Mouse (Mus musculus) testis, postnatal 14 days (tissue): ENCODE measurements at regions not wholly inside any gene's neighbourhood (a gene's known extent, or its start where the extent isn't known, plus 50 kb on each side); places are given as distances from the start of the nearest gene placed in this dataset.

ENCODE experiments used
- DNase-seq: peaks from one replicate; pipeline ENCODE4 v3.0.0; 2021; ENCODE audit warnings: low spot score

DNA sequence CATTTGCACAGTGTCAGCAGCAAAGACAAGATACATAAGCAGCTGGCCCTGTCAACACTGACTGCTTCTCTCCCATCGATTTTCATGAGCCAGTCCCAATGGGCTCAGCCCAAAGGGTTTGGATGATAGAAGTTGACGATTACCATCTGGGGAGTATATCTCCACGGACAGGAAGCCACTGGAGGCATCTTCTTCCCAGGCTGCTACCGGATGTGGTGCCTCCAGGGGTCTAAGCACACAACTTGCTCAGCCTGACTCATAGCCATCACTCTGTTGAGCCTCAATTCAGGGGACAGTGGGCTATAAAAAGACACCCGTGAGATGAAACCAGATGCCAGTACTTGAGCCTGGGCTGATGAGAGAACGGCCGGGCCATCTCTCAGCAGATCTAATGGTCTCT is 71.1 kb upstream of the Hif1a start:
- DNase-seq: no peak

DNA sequence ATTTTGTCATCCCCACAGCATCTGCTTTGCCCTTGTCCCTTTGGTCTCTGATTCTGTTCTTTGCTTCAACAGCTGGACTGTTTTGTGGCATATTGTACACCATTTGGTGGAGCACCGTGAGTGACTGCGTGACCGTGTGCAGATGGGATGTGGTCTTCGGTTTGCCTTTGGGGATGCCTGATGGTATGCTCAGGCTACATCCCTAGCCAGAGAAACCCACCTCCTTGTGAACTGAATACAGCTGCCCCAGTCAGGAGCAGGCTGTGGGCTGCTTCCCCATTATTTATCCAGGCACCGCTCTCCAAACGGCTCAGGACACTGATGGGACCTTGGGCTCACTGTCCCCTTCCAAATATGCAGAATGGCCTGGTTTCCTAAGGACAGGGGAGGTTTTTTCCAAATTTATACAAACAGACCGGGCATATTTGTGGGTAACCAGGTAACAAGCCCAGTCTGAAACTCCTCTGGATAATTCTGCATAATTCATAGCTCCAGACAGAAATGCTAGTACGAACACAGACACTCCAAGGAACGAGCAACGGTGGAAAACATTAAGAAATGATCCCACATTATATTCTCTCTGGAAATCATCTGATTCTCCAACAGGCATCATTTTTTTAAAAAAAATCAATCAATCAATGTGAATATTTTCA is 70.5 kb upstream of the Hif1a start:
- no peak for DNase-seq

DNA sequence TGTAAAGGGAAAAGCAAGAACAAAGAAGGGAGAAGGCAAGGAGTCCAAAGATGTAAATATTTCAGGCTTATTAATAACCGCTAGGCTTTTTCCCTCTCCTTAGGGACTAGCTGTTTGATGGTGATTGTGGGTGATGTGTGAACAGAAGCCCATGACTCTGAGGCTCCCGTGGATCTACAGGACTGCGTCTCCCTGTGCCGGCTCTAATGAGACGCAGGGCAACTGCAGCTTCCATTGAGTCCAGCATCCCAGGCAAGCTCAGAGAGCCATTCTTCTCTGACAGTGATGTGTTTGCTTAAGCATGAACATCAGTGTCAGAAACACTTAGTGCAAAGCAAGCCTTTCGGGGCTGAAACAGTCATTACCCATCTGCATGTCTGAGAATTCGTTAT is 70.0 kb upstream of the Hif1a start:
- DNase-seq: no peak

DNA sequence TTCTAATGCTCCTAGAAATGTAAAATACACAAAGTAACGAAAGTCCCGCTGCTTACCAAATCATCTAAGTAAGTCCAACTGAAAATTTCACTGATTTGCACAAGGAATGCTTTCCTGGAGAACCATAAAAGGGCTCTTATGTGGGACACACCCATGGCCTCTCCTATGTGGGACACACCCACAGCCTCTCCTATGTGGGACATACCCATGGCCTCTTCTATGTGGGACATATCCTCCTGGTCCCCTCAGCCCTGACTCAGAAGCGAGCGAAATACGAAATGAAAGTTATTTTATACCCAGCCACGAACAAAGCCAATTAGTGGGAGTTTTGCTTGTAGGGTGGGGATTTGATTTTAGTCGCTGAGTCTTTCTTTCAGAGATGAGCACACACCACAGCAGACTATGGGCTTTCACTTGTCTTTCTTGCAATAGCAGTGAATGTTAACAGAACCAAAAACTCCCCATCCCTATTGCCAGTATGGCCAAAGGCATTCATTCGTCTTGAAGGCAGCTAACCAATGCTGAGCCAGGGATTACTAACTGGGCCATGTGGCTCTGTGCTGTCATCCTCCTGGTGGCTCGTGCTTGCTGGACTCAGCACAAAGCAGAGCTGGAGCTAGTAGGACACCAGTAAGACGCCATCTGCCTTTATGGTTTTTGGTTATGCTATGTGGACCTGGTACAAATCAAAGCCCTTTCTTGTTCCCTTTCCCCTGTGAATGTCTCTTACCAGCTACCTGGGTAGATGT is 69.4 kb upstream of the Hif1a start:
- no peak for DNase-seq

DNA sequence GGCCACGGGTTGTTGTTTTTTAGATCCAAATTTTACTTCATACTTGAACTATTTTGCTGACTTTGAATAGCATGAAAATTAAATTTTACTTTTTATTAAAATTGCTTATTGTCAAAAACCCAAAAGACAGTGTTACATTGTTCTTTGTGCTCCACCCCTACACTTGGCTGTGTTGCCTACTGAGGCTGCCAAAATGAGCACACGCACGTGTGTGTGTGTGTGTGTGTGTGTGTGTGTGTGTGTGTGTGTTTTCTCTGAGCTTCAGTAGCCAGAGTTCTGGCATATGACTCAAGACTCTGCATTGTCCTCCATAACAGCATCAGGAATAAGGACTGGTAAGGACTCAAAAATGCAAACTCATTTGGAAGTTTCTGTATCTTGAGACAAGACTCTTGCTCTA is 68.4 kb upstream of the Hif1a start:
- DNase-seq: no peak

DNA sequence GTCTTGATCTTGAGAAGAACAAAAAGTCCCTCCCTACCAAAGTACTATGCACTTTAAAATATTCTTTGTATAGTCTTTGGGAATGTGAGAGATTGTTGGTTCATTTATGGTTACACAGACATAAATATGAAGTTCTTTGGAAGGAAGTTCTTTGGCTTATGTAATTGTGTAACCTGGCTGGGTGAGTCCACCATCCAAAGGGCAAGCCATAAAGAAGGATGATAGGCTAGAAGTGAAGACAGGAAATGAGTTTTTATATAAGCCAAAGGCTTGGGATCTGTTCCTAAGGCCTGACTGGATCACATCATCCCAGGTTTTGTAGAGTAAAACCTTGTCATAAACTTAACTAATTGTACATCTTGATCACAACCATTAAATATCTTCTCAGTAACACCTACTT is 65.0 kb upstream of the Hif1a start:
- DNase-seq: no peak

DNA sequence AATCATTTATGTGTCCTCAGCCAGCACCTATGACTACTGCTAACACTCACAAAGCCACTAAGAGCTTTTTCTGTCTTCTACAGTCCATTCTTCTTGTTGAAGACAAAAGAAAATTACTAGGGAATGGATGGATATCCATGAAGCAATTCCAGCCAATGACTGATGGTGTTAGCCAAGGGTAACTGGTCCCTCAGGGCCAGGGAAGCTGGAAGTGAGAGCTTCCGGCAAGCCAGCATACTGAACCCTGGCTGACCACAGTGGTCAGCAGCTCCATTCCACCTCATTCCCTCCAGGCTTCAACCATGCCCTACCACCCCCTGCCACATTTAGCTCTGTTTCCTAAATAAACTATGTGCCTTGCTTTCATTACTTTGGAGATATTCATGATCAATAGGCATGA is 64.1 kb upstream of the Hif1a start:
- DNase-seq: no peak

DNA sequence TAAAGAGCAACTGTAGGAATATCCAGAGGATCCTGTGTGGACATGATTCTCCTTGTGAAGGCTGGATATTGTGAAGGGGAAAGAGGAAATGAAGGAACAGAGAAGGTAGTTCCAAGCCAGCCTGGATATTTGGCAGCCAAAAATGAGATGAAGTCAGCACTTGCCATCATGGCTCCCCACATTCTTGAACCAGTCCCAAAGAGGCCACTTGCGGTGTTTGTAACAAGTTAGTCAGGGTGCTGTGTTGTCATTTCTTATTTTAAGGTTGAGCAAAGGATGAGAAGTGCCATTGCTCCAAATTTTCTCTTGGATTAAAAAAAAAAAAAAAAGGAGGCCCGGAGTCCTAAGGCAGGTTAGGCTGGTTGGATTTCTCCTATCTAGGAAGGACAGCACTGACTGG is 63.3 kb upstream of the Hif1a start:
- no peak for DNase-seq

DNA sequence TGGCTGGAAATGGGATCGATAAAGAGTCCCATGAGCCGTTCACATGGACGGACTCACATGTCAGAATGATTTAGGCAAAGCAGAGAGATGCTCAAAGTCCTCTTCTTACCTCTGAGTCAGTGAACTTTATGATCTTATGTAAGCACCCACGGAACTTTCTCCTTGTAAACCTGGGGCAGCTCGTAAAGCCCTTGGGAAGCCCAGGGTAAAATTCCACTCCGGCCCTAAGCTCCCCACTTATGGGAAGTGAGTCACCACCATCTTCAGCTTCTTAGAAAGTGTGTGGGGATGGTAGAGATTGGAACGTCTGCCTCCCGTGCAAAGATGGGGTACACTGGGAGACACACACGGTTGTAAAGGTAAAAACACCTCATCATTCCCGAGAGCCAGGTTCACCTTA is 62.8 kb upstream of the Hif1a start:
- DNase-seq: no peak

DNA sequence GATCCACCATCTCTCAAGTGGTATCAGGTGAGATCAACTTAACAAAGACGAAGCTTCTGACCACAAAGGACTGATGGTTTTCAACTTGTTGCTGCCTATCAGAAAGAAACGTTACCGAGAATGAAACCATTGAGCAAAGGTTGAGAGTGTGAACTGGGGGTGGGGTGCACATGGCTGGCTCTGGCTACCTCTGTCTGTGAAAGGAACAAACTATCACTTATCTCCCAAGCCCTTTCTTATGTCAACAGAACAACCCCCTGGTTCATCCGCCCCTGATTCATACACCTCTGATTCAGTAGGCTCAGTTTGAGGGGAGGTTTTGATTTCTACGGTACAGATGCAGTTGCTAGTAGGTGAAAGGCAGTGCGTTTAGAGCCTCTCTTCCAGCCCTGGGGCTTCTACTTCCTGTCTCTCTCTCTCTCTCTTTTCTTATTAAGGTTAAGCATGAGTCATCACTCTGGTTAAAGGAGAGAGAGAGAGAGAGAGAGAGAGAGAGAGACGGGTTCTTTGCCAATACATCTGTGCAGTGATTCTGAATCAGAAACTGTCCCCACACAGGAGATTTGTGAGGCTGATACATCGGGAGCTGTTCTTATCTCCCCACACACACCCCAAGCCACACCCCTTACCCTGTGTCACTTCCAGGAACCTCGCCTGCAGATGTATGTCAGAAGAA is 59.0 kb upstream of the Hif1a start:
- no peak for DNase-seq

DNA sequence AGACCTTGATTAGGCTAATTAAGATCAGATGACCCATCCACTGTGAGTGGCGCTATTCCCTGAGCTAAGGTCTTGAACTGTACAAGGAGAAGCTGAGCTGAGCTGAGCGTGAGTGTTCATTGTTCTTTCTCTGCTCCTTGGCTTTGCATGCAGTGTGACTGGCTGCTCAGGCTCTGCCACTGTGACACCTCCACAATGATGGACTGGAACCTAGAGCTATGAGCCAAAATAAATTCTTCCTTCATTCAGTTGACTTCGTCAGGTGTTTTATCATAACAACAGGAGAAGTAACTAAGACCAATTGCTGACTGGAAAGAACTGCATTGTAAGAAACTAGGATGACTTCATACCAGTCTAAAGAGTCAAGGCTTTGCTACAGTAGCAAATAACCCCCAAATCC is 56.4 kb upstream of the Hif1a start:
- no peak for DNase-seq

DNA sequence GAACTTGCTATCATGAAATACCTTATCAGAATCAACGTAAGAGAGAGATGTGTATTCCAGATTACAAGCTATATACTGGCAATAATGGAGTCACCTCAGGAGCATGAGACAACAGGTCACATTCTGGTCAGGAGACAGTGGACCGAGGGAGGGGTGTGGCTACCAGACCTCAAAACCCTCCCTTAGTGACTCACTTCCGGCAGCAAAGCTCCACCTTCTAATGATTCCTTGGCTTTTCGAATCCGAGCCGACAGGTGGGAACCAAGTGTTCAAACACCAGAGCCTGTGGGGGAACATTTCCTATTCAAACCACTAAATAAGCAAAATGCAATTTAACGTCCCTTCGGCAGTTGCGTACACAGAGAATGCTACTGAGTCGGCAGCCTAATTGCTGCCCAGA is 54.5 kb upstream of the Hif1a start:
- DNase-seq: peak; percentile 63

DNA sequence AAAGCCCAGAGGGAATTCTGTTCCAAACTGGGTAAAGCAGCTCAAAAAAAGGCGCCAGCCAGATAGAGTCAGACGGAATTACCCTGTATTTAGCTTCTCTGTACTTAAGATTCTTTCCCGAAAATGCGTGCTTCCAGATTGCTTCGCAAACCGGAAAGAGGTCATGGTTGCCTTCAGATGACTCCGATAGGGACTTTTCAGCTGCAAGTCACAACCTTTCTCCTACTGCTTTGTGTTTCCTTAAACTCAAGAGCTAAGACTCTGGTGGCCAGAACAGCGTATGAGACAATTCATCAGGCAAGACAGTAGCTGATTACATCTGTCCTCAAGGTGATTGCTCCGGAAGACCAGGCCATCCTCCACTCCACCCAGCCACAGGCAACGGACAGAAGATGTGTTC is 53.8 kb upstream of the Hif1a start:
- DNase-seq: no peak

DNA sequence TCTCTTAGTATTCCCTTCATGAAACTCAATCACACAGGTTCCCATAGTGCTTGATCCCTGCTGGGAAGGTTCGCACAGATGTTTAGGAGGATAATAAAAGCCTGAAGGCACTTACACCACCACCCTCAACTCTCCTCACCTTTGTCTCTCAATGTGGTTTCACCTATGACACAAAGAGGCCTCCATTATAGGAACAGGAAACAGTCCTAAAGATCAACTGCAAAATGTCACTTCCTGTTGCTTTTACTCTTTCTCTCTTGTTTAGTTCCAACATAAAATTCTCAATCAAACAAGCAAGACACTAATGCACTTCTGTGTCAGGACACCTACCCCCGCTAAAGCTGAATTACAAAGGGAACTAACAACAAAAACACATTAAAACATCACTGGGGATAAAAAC is 50.3 kb upstream of the Hif1a start:
- DNase-seq: no peak
